Mouse (Mus musculus): Measurements from ENCODE around the gene N4bp2l2. TPM values are rescaled to one million over a fixed set of nuclear protein-coding genes. Genes with fewer than 3 reads are reported as not detected.

The N4bp2l2 gene
- total RNA-seq, 2 experiments from 2014 or later: 41.8 to 44.1 TPM

- intact Hi-C loops (cut with DNase I): no loop called here
- DNase-seq (ENCODE audit: low spot score): no peak
Observed at GRCm38 (mm10) chr5:150576832-150577231, 89.2 kb downstream of the N4bp2l2 start.

GRCm38 (mm10) chr5:150574885-150575284 is 91.1 kb downstream of the N4bp2l2 start:
- intact Hi-C loops (cut with DNase I): no loop called here
- no peak for DNase-seq (ENCODE audit: low spot score)

- intact Hi-C loops (cut with DNase I): no loop called here
- no peak for DNase-seq (ENCODE audit: low spot score)
Observed at GRCm38 (mm10) chr5:150574403-150574802, 91.6 kb downstream of the N4bp2l2 start.

GRCm38 (mm10) chr5:150570496-150571219 is 95.3 kb downstream of the N4bp2l2 start:
- intact Hi-C loops (cut with DNase I): no loop called here
- DNase-seq (ENCODE audit: low spot score): no peak

- no peak for DNase-seq (ENCODE audit: low spot score)
- intact Hi-C loops (cut with DNase I): no loop called here
Observed at GRCm38 (mm10) chr5:150566971-150567370, 99.0 kb downstream of the N4bp2l2 start.

GRCm38 (mm10) chr5:150566226-150566625 is 99.8 kb downstream of the N4bp2l2 start:
- DNase-seq (ENCODE audit: low spot score): no peak
- intact Hi-C loops (cut with DNase I): no loop called here

- no peak for DNase-seq (ENCODE audit: low spot score)
- intact Hi-C loops (cut with DNase I): no loop called here
Observed at GRCm38 (mm10) chr5:150564426-150564825, 101.6 kb downstream of the N4bp2l2 start.

GRCm38 (mm10) chr5:150561783-150562182 is 104.2 kb downstream of the N4bp2l2 start:
- intact Hi-C loops (cut with DNase I): no loop called here
- no peak for DNase-seq (ENCODE audit: low spot score)

GRCm38 (mm10) chr5:150561376-150561775 is 104.6 kb downstream of the N4bp2l2 start:
- intact Hi-C loops (cut with DNase I): no loop called here
- no peak for DNase-seq (ENCODE audit: low spot score)

GRCm38 (mm10) chr5:150560851-150561250 is 105.1 kb downstream of the N4bp2l2 start:
- intact Hi-C loops (cut with DNase I): no loop called here
- no peak for DNase-seq (ENCODE audit: low spot score)

- intact Hi-C loops (cut with DNase I): no loop called here
Observed at GRCm38 (mm10) chr5:150559519-150560103, 106.4 kb downstream of the N4bp2l2 start.

More at GRCm38 (mm10) chr5:150559519-150560103, 106.4 kb downstream of the N4bp2l2 start:
- no peak for DNase-seq (ENCODE audit: low spot score)

Other genes with a start within 250 kb of the N4bp2l2 start
- not detected for gene Zar1l, start 148.0 kb downstream of the N4bp2l2 start, total RNA-seq (2021)
- 1 to 10 TPM; 2.5 to 2.8 TPM for gene Brca2, start 143.6 kb downstream of the N4bp2l2 start, total RNA-seq (2021)
- gene N4bp2l1, start 69.0 kb downstream of the N4bp2l2 start, total RNA-seq (2021): 1 to 10 TPM; 3.1 TPM
- gene Pds5b, start 7.6 kb upstream of the N4bp2l2 start, total RNA-seq (2021): 10 to 100 TPM; 15.7 to 18.0 TPM

Data from heart, postnatal 25 days (tissue).